Mouse (Mus musculus): ENCODE data around the gene Fgfr2.

DNA sequence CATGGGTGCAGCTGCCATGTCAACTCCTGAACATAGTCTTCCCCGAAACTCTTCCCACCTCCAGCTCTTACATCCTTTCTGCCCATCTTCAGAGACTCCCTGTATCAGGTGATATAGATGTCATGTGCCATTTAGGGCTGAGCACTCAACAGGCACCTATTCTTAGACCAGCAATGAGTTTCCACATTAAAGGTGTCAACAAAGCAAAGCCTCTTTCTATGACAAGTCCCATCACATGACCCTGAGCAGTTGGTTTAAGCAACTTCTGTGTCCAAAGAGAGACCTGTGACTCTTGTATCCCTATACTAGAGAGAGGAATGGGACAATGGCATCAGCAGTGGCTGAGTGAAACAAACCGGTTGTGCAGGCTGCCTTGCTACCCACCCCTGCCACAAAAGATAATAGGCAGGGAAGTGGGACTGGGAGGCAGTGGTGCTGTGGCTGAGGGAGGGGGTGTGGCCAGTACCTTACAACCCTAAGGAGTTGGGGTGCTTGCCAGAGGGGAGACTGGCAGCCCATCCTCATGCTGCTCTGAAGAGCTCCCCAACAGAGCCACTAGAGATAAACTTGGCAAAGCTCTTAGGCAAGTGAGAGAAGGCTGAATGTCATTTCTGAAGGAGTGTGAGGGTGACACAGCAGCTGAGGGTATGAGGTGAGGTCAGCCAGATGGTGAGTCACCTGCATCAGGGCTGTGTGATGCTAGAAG lies 222.2 kb downstream of the Fgfr2 start:
- no peak for TF ChIP-seq POLR2A (IDR thresholded peaks at IDR 0.05; ENCODE audit: borderline replicate concordance, extremely low read depth, insufficient read depth, insufficient read length, poor library complexity, severe bottlenecking)
- no peak for TF ChIP-seq CTCF (IDR thresholded peaks at IDR 0.05; ENCODE audit: borderline replicate concordance, extremely low read depth, insufficient read depth, insufficient read length)

Data from brain, embryonic 14.5 days (tissue).